Mouse (Mus musculus): ENCODE measurements around the gene Gjb1. TPM values are rescaled to one million over a fixed set of nuclear protein-coding genes. Genes with fewer than 3 reads are reported as not detected.
"Not testable (repeated sequence)": the region's sequence is repeated elsewhere in the genome, so short reads cannot be mapped to it uniquely, and the experiment has no call there.

The Gjb1 gene
- polyA plus RNA-seq, 1 experiment from 2014 or later = 0.39 TPM

- not testable (repeated sequence) for H3K9me3 ChIP-seq; H3K4me1 ChIP-seq; H3K9ac ChIP-seq; H3K27ac ChIP-seq (replicated peaks); H3K36me3 ChIP-seq; H3K27me3 ChIP-seq (replicated peaks); H3K4me3 ChIP-seq; ATAC-seq (ENCODE audit: extremely low read depth, insufficient number of reproducible peaks, low FRiP score, low TSS enrichment); H3K4me2 ChIP-seq
- 45% methylated on average over 3 of the region's 4 CpGs for WGBS
These were observed 17.3 kb upstream of the Gjb1 start for GRCm38 (mm10) chrX:101358902-101359301.

DNA sequence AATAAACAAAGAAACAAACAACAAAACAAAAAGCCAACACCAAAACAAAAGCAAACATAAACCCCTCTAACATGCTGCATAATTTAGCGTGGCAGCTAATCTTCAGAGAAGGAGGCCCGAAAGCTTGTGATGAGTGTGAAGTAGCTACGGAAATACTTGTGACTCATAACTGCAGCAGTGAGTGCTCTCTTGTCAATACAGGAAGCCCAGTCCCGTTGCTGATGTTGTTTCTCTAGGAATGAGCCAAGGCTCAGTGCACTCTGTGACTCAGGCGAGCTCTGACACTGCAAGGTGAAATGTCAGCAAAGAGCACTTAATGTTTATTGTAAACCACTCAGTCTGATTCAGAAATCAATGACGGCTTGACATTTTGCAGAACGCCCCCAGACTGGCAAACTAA lies 7.2 kb upstream of the Gjb1 start:
- Histone ChIP-seq H3K4me2 (no peak overlapping the region), H3K36me3 (no peaks in the 10 kb centered on the region), H3K27me3 (replicated peaks) (peaks cover 13% of the 10 kb centered on the region; the same call in 1 of the 2 replicates), H3K27ac (replicated peaks) (no peak overlapping the region), H3K9me3 (no peaks in the 10 kb centered on the region), H3K4me1 (no peaks in the 10 kb centered on the region), H3K9ac (no peak overlapping the region), H3K4me3 (no peak overlapping the region)
- ATAC-seq (ENCODE audit: extremely low read depth, insufficient number of reproducible peaks, low FRiP score, low TSS enrichment) = no peak
- 39% methylated on average over 7 of the region's 7 CpGs for WGBS

GRCm38 (mm10) chrX:101370573-101370972 lies 5.6 kb upstream of the Gjb1 start:
- H3K4me2 ChIP-seq = no peak overlapping the region
- 78% methylated on average over 3 of the region's 3 CpGs for WGBS
- no peak overlapping the region for H3K4me3 ChIP-seq
- 0 out of 2 replicates have a peak, but pooled peaks cover 3% of the 10 kb centered on the region for H3K4me1 ChIP-seq
- no peak overlapping the region for H3K9ac ChIP-seq
- H3K27ac ChIP-seq (replicated peaks) = no peak overlapping the region
- no peak for ATAC-seq (ENCODE audit: extremely low read depth, insufficient number of reproducible peaks, low FRiP score, low TSS enrichment)
- H3K36me3 ChIP-seq = no peaks in the 10 kb centered on the region
- H3K27me3 ChIP-seq (replicated peaks) = peaks cover 18% of the 10 kb centered on the region; the same call in 1 of the 2 replicates
- no peaks in the 10 kb centered on the region for H3K9me3 ChIP-seq

DNA sequence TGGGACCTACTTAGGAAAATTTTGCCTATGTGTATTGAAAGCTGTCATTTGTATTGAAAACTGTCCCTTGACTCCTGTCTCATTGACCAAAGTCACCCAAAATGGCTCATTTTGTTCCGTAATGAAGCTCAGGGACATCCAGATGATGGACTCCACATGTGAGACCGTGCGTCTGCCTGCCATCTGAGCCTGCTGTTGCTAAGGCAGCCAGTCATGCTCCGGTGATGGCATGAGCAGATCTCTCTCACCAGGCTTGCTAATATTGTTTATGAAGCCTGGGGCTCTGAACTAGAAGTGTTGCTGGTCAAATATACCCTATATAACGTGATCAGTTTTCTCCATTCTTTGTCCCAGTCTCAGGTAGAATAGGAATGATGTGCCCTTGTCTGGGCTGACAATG lies 3.2 kb upstream of the Gjb1 start:
- Histone ChIP-seq H3K27me3 (replicated peaks) (peaks cover 31% of the 10 kb centered on the region), H3K4me2 (no peak overlapping the region), H3K27ac (replicated peaks) (no peak overlapping the region), H3K9ac (no peak overlapping the region), H3K36me3 (no peaks in the 10 kb centered on the region), H3K4me1 (0 out of 2 replicates have a peak, but pooled peaks cover 7% of the 10 kb centered on the region), H3K4me3 (no peak overlapping the region), H3K9me3 (no peaks in the 10 kb centered on the region)
- ATAC-seq (ENCODE audit: extremely low read depth, insufficient number of reproducible peaks, low FRiP score, low TSS enrichment) = no peak
- 72% methylated on average over 5 of the region's 5 CpGs for WGBS

DNA sequence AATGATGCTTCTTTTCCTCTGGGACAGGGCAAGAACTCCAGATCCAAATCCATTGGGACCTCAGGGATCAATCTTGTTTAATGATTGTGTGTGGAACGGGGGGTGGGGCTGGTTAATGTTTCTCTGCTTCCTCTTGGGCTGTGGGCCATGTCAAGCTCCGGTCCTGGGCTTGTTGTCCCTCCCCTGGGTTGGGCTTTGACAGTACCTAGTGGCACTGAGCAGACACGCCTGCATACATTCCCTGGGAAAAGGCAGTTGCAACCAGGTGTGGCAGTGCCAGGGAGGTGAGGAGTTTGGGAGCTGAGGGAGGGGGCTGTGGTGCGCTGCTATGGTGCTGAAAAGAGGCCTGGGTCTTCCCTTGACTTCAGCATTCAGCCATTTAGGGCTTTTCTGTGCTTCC lies 898 bp downstream of the Gjb1 start:
- no peak overlapping the region for H3K4me3 ChIP-seq
- ATAC-seq (ENCODE audit: extremely low read depth, insufficient number of reproducible peaks, low FRiP score, low TSS enrichment) = no peak
- no peaks in the 10 kb centered on the region for H3K36me3 ChIP-seq
- H3K9ac ChIP-seq = no peak overlapping the region
- no peaks in the 10 kb centered on the region for H3K9me3 ChIP-seq
- no peak overlapping the region for H3K27ac ChIP-seq (replicated peaks)
- no peak overlapping the region for H3K4me2 ChIP-seq
- H3K27me3 ChIP-seq (replicated peaks) = peaks cover 49% of the 10 kb centered on the region
- 64% methylated on average over 4 of the region's 4 CpGs for WGBS
- 0 out of 2 replicates have a peak, but pooled peaks cover 7% of the 10 kb centered on the region for H3K4me1 ChIP-seq

DNA sequence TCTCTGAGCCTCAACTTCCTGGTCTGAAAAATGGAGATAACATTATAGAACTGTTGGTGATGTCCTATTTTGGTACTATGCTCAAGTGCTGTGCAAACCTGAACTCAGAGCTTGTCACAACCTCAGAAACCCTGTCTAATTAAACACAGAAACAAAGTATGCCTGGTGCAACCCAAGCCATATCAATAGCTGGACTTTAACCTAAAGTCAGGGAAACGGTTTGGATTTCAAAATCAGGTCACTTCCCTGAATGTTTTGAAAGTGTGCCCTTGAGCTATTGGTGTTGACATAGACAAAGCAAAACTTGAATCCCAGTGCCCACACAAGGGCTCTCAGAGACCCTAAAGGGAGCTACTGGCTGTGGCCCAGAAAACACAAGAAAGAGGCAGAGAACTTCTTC lies 3.6 kb downstream of the Gjb1 start:
- Histone ChIP-seq H3K4me2 (no peak overlapping the region), H3K9ac (no peak overlapping the region), H3K4me1 (0 out of 2 replicates have a peak, but pooled peaks cover 10% of the 10 kb centered on the region), H3K4me3 (no peak overlapping the region), H3K27ac (replicated peaks) (no peak overlapping the region), H3K27me3 (replicated peaks) (peaks cover 66% of the 10 kb centered on the region), H3K36me3 (no peaks in the 10 kb centered on the region), H3K9me3 (no peaks in the 10 kb centered on the region)
- WGBS = 64% methylated on average over 1 of the region's 1 CpGs
- no peak for ATAC-seq (ENCODE audit: extremely low read depth, insufficient number of reproducible peaks, low FRiP score, low TSS enrichment)

GRCm38 (mm10) chrX:101383455-101383854 lies 7.3 kb downstream of the Gjb1 start:
- peaks cover 82% of the 10 kb centered on the region for H3K27me3 ChIP-seq (replicated peaks)
- ATAC-seq (ENCODE audit: extremely low read depth, insufficient number of reproducible peaks, low FRiP score, low TSS enrichment) = no peak
- WGBS = 24% methylated on average over 18 of the region's 18 CpGs
- no peak overlapping the region for H3K27ac ChIP-seq (replicated peaks)
- H3K36me3 ChIP-seq = no peaks in the 10 kb centered on the region
- no peak overlapping the region for H3K4me2 ChIP-seq
- H3K9me3 ChIP-seq = no peaks in the 10 kb centered on the region
- H3K9ac ChIP-seq = no peak overlapping the region
- 0 out of 2 replicates have a peak, but pooled peaks cover 3% of the 10 kb centered on the region for H3K4me1 ChIP-seq
- H3K4me3 ChIP-seq = no peak overlapping the region

DNA sequence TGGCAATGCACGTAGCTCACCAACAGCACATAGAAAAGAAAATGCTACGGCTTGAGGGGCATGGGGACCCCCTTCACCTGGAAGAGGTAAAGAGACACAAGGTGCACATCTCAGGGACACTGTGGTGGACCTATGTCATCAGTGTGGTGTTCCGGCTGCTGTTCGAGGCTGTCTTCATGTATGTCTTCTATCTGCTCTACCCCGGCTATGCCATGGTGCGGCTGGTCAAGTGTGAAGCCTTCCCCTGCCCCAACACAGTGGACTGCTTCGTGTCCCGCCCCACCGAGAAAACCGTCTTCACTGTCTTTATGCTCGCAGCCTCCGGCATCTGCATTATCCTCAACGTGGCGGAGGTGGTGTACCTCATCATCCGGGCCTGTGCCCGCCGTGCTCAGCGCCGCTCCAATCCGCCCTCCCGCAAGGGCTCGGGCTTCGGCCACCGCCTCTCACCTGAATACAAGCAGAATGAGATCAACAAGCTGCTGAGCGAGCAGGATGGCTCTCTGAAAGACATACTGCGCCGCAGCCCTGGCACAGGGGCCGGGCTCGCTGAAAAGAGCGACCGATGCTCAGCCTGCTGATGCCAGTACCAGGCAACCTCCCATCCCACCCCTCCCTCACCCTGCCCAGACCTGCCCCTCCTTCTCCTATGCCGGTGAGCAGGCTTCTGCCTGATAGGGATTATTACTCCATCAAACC lies 8.4 kb downstream of the Gjb1 start:
- H3K36me3 ChIP-seq = no peaks in the 10 kb centered on the region
- no peaks in the 10 kb centered on the region for H3K9me3 ChIP-seq
- peak overlapping the region; percentile 28; the same call in 1 of the 2 replicates for H3K9ac ChIP-seq
- 0 out of 2 replicates have a peak, but pooled peaks cover 3% of the 10 kb centered on the region for H3K4me1 ChIP-seq
- H3K4me2 ChIP-seq = peak overlapping the region; percentile 62
- H3K27me3 ChIP-seq (replicated peaks) = peaks cover 82% of the 10 kb centered on the region
- peak overlapping the region; percentile 37 for H3K4me3 ChIP-seq
- no peak for ATAC-seq (ENCODE audit: extremely low read depth, insufficient number of reproducible peaks, low FRiP score, low TSS enrichment)
- no peak overlapping the region for H3K27ac ChIP-seq (replicated peaks)
- WGBS = 21% methylated on average over 32 of the region's 32 CpGs

GRCm38 (mm10) chrX:101386222-101386621 lies 10.0 kb downstream of the Gjb1 start:
- no peak for ATAC-seq (ENCODE audit: extremely low read depth, insufficient number of reproducible peaks, low FRiP score, low TSS enrichment)
- WGBS = 19% methylated on average over 4 of the region's 4 CpGs
- Histone ChIP-seq H3K27me3 (replicated peaks) (peaks cover 67% of the 10 kb centered on the region), H3K27ac (replicated peaks) (no peak overlapping the region), H3K4me2 (no peak overlapping the region), H3K4me3 (no peak overlapping the region), H3K4me1 (0 out of 2 replicates have a peak, but pooled peaks cover 3% of the 10 kb centered on the region), H3K9me3 (no peaks in the 10 kb centered on the region), H3K9ac (no peak overlapping the region), H3K36me3 (no peaks in the 10 kb centered on the region)

DNA sequence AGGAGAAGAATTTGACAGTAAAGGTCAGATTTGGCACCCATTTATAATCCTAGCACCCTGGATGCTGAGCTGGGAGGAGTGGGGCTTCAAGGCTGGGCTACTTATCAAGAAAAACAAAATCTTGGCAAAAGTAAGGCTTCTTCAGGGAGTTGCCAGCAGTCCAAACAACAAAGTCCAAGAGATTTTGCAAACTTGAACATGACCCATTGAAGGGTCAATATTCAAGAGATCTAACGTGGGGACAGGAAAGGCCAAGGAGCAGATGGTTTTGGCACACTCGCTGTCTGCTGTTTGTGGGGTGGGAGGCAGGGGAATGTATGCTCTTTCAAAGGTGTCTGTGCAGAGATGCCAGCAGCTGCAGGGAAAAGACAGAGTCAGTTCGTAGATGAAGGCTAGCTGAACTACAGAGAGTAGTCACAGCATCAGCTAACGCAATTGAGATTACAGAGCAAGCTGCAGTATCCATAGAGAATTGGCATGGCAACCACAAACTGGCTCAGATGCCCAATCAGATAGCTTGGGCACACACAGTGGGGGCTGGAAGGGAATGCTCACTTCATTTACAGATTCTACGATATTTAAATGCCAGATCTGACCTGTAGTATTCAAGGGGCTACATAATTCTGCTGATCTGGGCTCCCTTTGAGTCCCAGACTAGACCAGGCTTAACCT lies 12.8 kb downstream of the Gjb1 start:
- Histone ChIP-seq H3K27me3 (replicated peaks) (peaks cover 49% of the 10 kb centered on the region), H3K9ac (no peak overlapping the region), H3K4me1 (no peaks in the 10 kb centered on the region), H3K4me2 (no peak overlapping the region), H3K9me3 (no peaks in the 10 kb centered on the region), H3K27ac (replicated peaks) (no peak overlapping the region), H3K36me3 (no peaks in the 10 kb centered on the region), H3K4me3 (no peak overlapping the region)
- ATAC-seq (ENCODE audit: extremely low read depth, insufficient number of reproducible peaks, low FRiP score, low TSS enrichment) = no peak
- 53% methylated on average over 5 of the region's 5 CpGs for WGBS

DNA sequence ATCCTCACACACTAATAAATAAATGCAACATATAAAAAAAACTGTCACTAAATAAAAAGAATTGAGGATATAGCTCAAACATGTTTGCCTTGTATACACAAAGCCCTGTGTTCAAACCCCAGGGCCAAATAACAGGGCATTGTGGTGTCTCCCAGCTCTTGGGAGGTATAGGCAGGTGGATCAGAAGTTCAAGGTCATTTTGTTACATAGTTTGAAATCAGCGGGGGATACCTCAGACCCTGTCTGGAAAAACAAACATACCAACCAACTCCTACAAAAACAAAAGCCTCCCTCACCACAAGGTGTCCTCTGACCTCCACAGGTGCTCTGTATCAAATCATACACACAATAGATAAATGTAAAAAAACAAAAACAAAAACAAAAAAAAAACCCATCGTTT lies 18.2 kb downstream of the Gjb1 start:
- no peaks in the 10 kb centered on the region for H3K36me3 ChIP-seq
- ATAC-seq (ENCODE audit: extremely low read depth, insufficient number of reproducible peaks, low FRiP score, low TSS enrichment) = no peak
- no peak overlapping the region for H3K4me3 ChIP-seq
- H3K4me2 ChIP-seq = no peak overlapping the region
- H3K4me1 ChIP-seq = no peaks in the 10 kb centered on the region
- no peak overlapping the region for H3K9ac ChIP-seq
- H3K27ac ChIP-seq (replicated peaks) = no peak overlapping the region
- WGBS = 41% methylated on average over 2 of the region's 2 CpGs
- H3K9me3 ChIP-seq = no peaks in the 10 kb centered on the region
- peaks cover 41% of the 10 kb centered on the region for H3K27me3 ChIP-seq (replicated peaks)

- Histone ChIP-seq H3K4me1 (no peaks in the 10 kb centered on the region), H3K27me3 (replicated peaks) (peaks cover 38% of the 10 kb centered on the region), H3K27ac (replicated peaks) (no peak overlapping the region), H3K4me3 (no peak overlapping the region), H3K9me3 (no peaks in the 10 kb centered on the region), H3K9ac (no peak overlapping the region), H3K4me2 (peak overlapping the region; percentile 32), H3K36me3 (no peaks in the 10 kb centered on the region)
- no peak for ATAC-seq (ENCODE audit: extremely low read depth, insufficient number of reproducible peaks, low FRiP score, low TSS enrichment)
- WGBS = 29% methylated on average over 11 of the region's 11 CpGs
These were observed 20.3 kb downstream of the Gjb1 start for GRCm38 (mm10) chrX:101396459-101396858.
